Mouse (Mus musculus) telencephalon, adult 2 months (tissue): Measurements from ENCODE around the gene Atp5g2.

Experiments used
- DNase-seq: peaks from one replicate; pipeline ENCODE4 v3.0.0-alpha.2; 2011; ENCODE audit warnings: low read depth, low spot score

Atp5g2 gene

DNA sequence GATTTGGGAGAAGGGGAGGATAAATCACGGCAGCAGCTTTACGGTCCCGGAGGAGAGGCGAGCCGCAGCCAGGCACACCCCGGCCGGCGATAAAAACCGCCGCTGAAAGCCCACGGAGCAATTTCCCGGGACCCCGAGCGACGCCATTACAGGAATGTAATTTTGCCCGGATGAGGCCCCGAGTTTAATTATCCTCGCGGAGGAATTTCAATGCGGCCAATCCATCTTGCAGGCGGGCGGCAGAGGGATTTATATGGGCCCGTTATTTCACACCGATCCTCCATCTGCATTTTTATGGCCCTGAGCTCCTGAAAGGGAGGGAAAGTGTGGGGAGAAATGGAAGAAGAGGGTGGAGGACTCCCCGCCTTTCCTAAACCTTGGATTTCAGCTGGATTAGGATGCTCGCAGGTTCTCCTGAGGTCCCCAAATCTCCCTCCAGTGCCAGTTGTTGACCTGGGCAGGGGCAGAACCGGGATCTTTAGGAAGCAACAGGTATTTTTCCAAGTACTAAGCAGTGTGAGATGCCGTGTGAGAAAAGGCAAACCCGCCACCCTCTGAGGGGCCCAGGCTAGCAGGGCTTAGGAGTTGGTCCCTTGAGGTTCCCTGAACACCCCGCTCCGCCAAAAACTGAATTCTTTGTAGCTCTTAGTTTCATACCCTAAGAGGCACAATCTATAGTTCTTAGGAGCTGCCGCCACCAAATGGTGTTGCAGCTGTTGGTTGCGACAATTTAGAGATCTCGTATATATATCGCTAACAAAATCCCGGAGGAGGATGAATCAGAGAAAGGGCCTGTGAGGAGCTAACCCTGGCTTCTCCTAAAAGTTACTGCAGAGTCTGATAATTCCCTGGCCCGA, at the start of gene Atp5g2:
Atp5g2 (minus strand) TSS at position 138 of the 857 bp plus-strand sequence.
- DNase-seq: peak; percentile 45

DNA sequence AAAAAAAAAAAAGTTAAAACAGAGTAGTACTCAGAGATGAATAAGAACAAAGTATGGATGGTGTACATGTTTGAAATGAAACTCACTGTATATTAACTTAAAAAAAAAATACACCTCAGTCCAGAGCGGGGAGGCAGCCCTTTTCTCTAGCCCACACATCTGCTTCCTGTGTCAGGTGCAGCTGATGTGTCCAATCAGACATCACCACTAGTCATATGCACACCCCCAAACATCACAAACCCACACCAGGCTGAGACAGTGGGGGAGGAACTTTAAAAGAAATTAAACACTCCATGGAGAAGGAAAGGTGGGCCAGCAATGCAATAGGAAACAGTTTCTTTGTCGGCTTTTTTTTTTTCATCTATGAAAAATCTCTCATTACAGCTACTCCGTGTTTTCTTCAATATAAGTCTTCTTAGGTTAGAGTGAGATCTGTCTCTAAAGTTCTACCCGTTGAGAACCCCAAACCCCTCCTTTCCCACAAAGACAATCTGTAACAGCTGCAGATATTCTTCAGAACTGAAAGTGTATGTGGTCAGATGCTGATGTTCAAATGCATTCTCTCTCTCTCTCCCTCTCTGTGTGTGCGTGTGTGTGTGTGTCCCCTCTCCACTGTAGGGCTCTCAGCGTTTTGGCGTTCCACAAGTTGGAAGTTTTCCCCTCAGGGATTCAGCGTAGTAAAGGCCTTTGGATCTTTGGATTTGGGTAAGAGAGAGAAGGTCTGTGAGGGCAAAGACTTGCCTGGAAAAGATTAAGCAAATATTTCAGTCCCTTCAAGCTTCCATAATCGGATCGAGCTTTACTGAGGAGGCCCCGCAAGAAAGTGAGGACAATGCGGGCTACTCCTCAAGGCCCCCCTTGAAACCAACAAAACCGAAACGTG, 49.1 kb upstream of the Atp5g2 start:
- no peak for DNase-seq

DNA sequence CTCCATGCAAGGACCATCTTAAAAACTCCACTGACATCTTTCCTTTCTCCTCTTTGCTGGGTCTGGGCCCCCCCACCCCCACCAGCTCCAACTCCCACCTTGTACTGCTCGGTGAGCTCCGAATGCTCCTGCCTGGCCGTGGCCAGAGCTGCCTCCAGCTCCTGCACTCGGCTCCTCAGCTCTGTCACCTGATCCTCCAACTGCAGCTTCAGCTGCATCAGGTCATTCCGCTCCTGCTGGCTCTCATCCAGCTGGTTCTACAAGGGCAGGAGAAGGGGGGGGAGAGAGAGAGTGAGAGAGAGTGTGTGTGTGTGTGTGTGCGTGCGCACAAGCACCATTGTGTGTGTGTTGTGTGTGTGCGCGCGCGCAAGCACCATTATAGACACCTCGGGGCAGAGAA, 44.0 kb upstream of the Atp5g2 start:
- DNase-seq: no peak

DNA sequence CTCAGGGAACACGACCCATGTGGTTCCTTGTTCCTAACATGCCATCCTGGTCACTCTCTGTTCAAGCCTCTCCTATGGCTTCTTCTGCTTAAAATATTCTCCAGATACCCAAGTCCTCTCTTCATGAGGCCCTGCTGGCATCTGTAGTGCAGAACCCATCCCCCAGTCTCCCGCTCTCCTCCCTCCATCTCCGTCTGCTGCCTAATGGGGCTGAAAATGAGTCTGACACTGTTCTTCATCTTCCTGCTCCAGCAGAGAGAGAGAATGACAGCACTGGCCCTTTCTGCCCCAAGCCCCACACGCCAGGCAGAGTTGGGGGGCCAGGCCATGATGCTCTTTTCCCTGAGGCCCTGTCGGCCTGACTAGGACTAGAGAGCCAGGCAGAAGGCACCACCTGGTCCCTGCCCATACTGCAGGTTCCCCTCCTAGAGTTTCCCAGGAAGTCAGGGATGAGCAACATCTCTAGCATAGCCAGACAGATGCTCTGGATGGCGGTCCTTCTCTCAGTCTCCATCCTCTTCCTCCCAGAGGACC, 35.7 kb upstream of the Atp5g2 start:
- DNase-seq: no peak

DNA sequence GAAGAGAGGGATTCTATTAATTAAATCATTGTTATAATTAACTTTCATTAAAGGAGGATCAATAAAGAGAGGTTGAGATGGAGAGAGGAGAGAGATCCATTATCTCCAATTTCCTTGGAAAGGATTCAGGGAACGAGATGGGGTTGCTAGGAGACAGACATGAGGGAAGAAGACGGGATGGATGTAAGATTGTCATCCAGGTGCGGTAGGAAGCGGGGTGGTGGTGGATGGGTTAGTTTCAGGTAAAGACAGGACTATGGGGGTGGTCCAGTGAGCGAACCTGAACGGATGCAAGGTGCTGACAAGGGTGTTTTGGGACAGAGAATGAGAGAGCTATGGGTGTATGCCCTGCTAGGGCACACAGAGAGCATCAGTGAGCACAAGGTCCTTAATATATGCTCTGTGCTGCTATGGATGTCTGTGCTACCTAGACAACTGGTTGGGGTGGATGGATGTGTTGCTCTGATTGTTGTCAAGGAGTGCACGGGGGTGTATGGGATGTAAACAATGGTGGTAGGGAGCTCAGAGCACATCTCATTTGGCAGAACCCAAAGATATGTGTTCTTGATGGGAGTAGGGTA, 33.9 kb upstream of the Atp5g2 start:
- DNase-seq: no peak

DNA sequence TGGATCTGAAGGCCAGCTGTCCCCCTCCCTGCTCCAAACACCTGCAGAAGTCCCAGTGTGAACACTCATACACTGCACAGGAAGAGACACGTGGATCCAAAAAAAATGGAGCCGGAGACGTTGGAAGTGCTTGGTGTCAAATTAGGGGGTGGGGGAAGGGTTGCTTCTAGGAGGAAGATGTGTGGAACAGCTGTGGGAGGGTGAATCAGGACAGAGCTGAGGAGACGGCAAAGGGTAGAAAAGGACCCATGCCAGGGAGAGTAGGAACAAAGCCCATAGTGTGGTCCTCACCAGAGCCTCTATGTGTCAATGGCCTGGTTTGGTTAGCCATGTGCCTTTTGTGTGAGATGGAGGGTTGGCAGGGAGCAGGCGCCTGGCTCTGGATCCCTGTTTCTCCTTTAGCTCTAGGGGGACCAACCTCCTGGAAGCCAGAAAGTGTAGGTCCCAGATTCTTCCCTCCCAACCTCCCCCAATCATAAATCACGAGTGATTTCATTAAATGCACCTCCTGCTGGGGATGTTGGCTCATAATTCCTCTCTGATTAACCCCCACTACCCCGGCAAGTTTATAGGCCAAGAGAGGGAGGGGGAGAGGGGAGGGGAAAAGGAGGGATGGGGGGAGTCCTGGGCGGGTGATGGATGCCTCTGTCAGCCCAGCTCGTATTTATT, 33.2 kb upstream of the Atp5g2 start:
- no peak for DNase-seq

DNA sequence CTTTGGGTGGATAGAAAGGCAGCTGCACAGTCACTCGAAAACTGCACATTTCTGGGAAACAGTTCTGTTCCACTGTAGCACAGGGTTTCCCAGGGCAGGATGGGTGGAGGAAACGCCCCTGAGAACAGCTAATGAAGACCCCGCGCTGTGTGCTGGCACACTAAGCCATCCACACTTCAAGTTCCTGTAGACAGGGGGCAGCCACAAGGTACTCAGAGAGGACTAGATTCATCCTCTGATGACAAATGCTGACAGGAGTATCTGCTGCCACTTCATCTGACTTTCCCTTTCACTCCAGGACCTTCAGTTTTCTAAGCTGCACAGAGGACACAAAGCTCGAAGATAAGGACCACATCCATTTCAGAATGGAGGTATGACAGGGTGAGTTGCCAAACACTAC, 32.7 kb upstream of the Atp5g2 start:
- no peak for DNase-seq

DNA sequence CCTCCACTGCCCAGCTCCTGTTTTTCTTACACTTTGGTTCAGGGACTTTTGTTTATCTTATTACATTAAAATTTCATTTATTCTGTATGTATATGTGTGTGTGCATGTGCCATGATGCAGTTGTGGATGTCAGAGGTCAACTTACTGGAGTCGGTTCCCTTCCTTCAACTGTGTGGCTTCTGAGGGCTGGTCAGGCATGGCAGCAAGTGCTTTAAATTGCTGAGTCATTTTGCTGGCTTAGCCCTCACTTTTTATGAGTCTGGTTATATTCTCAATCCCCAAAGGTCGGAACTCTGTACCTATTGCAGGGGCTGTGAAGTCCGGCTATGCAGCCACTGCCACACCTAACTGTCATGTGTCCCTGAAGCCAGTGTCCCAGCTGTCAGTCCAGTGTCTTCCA, 30.8 kb upstream of the Atp5g2 start:
- no peak for DNase-seq

DNA sequence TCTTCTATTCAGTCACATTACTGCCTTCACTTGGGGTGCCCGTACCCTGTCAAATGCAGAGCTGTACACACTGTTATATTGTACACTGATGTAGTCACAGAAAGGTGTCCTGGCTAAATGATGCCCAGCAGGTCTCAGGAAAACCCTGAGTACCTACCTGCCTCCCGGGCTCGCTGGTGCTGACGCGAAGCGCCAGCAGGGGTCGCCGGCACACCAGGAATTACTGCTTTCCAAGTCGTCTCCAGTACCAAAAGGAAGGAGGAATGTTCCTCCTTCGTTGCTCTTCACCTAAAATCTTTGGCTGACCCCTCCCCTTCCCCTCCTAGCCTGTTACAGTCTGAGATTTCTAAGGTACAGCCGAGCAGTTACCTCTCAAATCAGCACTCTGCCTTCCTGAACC, 26.0 kb upstream of the Atp5g2 start:
- DNase-seq: no peak

DNA sequence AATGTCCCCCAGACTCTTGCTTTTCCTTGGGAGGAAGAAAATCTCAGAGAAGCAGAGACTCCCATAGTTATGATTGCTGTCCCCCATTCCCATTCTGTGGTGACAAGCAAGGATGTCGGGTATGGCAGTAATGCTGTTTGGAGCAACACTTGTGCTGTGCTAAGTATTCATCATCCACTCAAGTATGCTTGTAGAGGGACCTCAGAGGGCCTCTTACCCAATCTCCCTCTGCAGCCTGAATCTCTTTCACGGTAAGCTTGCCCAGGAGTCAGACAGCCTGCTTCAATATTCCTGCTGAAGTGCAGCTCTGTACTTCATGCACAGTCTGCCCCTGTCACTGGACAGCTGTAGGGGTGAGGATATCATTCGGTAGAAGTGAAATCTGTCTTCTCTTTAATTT, 24.7 kb upstream of the Atp5g2 start:
- no peak for DNase-seq

DNA sequence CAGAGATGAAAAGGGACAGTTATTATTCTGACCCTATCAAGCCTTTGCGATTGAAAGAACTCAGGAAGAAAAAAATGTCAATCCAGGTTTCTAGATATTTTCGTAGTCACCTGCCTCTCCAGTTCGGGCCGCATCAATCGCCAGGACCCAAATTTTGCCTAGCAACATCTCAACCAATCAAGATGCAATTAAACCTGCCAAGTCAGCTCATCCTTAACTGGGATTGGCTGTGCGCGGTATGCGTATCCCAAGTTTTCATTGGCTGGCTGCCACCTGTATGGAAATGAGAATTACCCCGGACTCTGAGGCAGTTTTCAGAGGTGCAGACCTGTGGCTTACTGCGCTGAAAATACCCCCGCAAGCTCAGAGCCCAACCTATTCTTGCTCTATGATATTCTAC, 21.4 kb upstream of the Atp5g2 start:
- DNase-seq: peak; percentile 90

DNA sequence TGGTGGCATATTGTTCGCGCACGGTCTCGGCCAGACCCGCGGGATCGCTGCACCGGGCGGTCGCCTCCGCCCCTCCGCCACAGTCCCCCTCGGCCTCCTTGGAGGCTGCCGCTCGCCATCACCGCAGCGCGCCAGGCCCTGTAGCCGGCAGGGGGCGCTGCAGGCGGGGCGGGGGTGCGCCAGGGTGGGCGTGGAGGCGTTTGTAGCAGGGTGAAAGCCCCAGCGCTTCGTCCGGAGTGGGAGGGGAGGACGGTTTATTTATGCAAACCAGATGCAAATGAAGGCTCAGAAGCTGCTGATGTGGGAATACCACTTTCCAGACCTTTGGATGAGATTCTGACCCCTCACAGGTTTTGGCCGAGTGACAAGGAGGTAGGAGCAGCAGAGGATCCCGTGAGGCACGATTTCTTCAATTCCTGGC, 20.8 kb upstream of the Atp5g2 start:
- DNase-seq: no peak

DNA sequence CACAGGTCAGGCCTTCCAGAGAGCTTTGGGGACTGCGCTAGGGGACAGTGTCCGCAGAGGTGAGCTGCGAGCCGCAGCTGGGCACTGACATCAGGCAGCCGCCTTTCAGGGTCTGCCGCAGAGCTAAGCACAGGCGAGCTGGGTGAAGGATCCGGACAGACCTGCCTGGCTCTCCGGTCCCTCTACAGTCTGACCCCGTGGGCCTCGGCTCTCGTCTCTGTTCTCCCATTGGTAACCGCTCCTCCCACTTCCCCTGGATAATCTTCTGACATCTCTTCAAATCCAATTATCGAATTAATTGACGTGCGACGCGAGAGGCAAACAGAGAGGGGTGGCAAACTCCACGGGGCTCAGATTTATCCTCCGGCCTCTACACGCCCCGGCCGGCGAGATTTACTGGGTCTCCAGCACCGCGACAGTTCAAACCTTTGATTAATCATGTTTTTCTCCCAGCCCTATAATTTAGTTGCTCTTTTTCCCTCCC, 20.2 kb upstream of the Atp5g2 start:
- DNase-seq: no peak

DNA sequence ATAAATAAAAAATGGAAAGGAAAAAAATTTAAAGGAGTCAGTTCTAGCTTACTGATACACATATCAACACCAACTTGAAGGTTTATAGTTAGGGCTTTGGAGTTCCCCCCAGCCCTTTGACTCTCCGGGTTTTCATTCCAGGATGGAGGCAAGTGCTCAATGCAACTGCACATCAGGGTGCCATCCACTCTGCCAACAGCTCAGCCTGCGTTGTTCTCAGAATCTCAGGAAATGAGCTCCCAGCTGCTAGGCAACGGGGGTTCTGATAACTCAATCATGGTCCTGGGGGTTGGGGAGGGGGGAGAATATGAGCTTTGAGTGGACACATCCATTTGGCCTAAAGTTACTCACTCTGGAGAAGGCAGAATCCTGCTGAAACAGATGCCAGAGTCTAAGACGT, 13.6 kb upstream of the Atp5g2 start:
- DNase-seq: no peak

DNA sequence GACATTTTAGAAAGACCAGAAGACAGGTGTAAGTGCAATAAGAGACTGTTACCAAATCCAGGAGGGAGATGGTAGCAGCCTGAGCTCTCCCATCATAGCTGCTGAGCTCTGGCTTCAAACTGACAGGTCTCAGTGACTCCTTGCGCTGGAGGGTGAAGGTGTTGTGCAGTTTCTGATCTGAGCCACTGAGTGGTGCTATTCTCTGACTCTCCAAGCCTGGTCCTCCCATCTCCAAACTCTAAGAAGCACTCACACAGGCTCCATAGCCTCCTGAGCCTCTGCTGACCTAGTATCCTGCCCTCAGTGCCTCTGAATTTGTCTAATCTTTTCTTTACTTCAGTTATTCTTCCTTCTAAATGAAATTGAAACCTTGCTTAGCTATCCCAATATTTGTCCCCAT, 11.5 kb upstream of the Atp5g2 start:
- no peak for DNase-seq

DNA sequence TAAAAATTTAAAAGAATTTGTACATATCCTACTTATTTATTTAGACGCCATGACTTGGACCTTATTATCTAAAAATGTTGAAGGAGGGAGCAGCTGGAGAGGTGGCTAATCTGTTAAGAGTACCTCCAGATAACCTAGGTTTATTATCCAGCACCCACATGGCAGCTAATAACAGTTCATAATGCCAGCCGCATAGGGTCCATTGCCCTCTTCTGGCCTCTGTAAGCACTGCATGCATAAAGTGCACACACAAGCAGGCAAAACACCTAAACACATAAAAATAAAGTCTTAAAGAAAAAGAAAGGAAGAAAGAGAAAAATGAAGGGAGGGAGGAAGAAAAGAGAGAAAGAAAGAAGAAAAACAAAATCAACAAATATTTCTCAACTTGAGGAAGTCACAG, 4.2 kb upstream of the Atp5g2 start:
- DNase-seq: no peak

DNA sequence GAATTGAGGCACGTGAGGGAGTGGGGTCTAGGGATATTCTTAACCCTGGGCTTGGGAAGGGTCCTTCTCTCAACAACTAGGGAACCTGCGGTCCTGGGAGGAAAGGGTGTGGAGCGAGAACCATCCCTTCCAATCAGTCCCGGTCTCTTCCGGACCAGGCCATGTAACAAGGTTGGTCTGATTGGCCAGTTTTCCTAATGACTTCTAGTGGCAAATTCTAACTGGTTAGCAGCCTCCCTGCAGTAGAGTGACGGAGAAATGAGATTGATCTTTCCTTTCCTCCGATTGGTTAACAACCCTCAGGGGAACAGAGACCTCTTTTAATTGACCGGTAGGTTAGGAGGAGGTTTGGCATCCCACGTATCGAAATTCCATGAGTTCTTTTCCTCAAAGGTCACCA, 1.4 kb upstream of the Atp5g2 start:
- DNase-seq: peak; percentile 90

DNA sequence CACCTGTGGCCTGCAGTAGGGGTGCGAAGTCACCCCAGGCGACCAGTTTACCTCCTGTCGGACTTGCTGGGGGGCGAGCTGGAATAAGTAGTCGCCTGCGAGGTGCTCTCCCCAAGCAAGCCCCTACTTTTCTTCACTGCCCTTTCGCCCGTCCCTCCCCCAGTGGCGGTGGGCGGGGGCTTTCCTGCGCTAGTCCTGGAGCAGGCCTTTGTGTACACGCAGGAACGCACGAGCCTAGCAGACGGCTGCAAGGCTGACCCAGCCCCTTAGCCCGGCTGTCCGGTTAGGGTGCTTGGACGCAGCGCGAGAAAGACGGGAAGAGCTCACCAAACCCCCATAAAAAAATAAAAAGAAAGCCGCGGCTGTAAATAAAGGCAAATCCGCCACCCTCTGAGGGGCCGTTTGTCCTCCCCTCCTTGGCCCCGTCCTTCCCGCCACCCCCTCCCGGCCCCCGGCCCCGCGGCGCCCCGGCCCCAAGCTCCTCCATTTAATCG, 384 bp downstream of the Atp5g2 start:
- DNase-seq: no peak

DNA sequence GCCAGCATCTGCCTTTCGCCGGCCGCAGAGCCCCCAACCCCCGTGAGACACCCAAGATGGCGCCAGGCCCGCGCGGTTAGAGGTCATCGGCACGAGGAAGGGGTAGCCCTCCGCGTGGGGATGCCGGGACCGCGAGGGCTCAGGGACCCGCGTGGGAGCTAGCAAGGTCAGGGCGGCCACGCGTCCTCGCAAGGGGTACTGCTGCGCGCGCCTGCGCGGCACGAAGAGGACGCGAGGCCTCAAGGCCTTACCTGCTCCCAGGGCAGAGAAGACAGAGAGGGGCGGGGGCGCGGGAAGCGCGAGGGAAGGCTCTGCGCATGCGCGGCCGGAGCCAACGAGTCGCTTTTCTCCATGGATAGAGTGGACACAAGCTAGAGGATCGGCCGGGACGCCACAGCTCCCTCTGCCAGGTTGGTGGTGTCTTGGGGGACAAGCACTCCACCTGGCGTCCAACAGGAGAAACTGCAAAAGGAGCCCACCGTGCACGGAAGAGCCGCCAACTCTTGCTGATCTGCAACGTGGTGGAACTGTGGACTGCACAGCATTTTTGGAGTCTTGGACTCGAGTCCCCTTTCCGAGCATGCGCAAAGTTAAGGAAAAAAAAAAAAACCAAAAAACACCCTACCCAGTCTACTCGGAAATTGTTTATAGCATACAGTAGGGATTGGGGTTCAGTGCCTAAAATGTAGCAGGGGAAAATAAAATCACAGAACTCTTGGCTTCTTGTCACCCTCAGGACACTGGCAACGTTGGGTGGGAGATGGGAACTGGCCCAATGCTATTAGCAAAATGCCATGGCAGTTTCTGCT, 1.2 kb downstream of the Atp5g2 start:
- peak; percentile 99 for DNase-seq

DNA sequence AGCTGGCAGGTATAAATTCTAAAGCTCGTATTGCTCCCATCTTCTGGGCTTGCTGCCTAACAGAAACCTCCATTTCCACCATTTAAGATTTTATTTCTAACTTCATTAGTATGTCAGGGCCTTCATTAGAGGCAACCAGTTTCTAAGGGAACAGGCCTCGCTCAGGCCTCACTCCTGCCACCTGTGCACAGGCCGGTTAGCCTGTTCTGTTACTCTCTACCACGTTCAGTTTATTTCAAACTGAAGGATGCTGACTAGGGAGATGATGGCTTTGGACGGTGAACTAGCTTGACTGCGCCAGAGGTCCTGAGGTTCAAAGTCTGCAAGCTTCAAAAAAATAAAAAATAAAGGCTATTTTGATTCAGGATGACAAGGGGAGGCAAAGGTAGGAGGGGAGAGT, 1.9 kb downstream of the Atp5g2 start:
- DNase-seq: no peak
